Comparison of ENCODE assay signal across 27 mouse cellular contexts in the genomic region with DNA sequence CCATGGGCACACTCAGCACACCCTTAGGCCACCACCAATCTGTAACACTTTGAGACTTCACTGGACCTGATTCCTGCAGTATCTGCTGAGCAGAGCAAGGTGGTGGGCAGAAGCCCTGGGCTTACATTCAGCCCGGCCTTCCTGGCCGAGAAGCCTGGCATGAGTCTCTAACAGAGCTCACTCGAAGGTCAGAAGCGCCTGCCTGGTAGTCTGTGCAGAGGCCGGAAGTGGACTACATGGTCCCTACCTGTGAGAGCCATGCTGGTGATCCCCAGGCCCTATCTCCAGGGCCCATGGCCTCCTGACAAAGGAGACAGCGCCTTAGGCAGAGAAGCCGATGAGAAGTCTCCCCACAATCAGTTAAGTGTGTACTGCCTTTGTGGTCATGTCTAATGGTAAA. TPM values are rescaled to one million over a fixed set of nuclear protein-coding genes. Genes with fewer than 3 reads are reported as not detected.
DNase-seq lines count a peak whose midpoint lies in the region; ATAC-seq and TF ChIP-seq lines count a peak whose summit lies in the region.
"Had no signal": no experiment of that assay in that cellular context is flagged by ENCODE, and none has a peak within 500 bp of the region (broad histone marks: within the 10 kb centered on the region; RNA-seq: fewer than 3 reads in every experiment).

No protein-coding gene starts in this region.

- no peak overlapping the region for H3K27ac ChIP-seq in forebrain, embryonic 10.5 days
- H3K27ac ChIP-seq in forebrain, embryonic 11.5 days (ENCODE audit: low read depth, low read length), result no peak overlapping the region
- H3K27ac ChIP-seq in midbrain, embryonic 10.5 days (replicated peaks), result peak overlapping the region; percentile 52
- H3K27ac ChIP-seq in midbrain, postnatal 0 days (ENCODE audit: low read depth, low read length), result no peak overlapping the region
- H3K27ac ChIP-seq in liver, embryonic 11.5 days (ENCODE audit: low read depth, low read length), result peak overlapping the region; percentile 99
- H3K27ac ChIP-seq in liver, postnatal 0 days (ENCODE audit: low read depth), result peak overlapping the region; percentile 85
- no peak overlapping the region for H3K27ac ChIP-seq in layer of hippocampus, adult 2 months
- H3K27ac ChIP-seq: embryonic facial prominence, embryonic 13.5 days; hindbrain, embryonic 13.5 days; left cerebral cortex, adult 2 months; limb, embryonic 15.5 days; midbrain, embryonic 13.5 days had no signal

- DNase-seq in forebrain, embryonic 10.5 days (ENCODE audit: extremely low spot score, low spot score), result no peak
- no peak for DNase-seq in forebrain, embryonic 11.5 days (ENCODE audit: low spot score)
- no peak for DNase-seq in midbrain, embryonic 10.5 days (ENCODE audit: low spot score)
- DNase-seq in midbrain, postnatal 0 days (ENCODE audit: low spot score), result no peak
- DNase-seq in liver, embryonic 11.5 days (ENCODE audit: low spot score), result no peak
- DNase-seq in liver, postnatal 0 days, result no peak
- no peak for DNase-seq in layer of hippocampus, adult 2 months (ENCODE audit: low spot score in 2 of 2)
- DNase-seq: adrenal gland, postnatal 36 days; cerebellum, adult 11 months; cerebellum, postnatal 10 days; gastrocnemius, postnatal 36 days; heart, postnatal 36 days; kidney, adult 18-20 months; kidney, postnatal 4 days; left cerebral cortex, postnatal 4 days; lung, postnatal 10 days; thymus, postnatal 25 days had no signal

- no peaks in the 10 kb centered on the region for H3K9me3 ChIP-seq in forebrain, embryonic 10.5 days
- no peaks in the 10 kb centered on the region for H3K9me3 ChIP-seq in forebrain, embryonic 11.5 days (ENCODE audit: control insufficient read depth, low read length)
- H3K9me3 ChIP-seq in midbrain, embryonic 10.5 days (replicated peaks), result no peaks in the 10 kb centered on the region
- no peaks in the 10 kb centered on the region for H3K9me3 ChIP-seq in midbrain, postnatal 0 days (ENCODE audit: low read length)
- H3K9me3 ChIP-seq in liver, embryonic 11.5 days (ENCODE audit: control insufficient read depth, low read length), result no peaks in the 10 kb centered on the region
- H3K9me3 ChIP-seq in liver, postnatal 0 days (ENCODE audit: low read length), result no peaks in the 10 kb centered on the region
- H3K9me3 ChIP-seq: embryonic facial prominence, embryonic 13.5 days; hindbrain, embryonic 13.5 days; limb, embryonic 15.5 days; midbrain, embryonic 13.5 days had no signal

- 93% methylated on average over 7 of the region's 7 CpGs for WGBS in forebrain, embryonic 10.5 days
- WGBS in forebrain, embryonic 11.5 days, result 94% methylated on average over 7 of the region's 7 CpGs
- WGBS in midbrain, embryonic 10.5 days, result 91% methylated on average over 7 of the region's 7 CpGs
- 95% methylated on average over 7 of the region's 7 CpGs for WGBS in midbrain, postnatal 0 days
- 61% methylated on average over 7 of the region's 7 CpGs for WGBS in liver, embryonic 11.5 days
- 75% methylated on average over 7 of the region's 7 CpGs for WGBS in liver, postnatal 0 days (ENCODE audit: insufficient replicate concordance)

- H3K27me3 ChIP-seq in forebrain, embryonic 10.5 days (ENCODE audit: poor library complexity, severe bottlenecking), result no peaks in the 10 kb centered on the region
- H3K27me3 ChIP-seq in forebrain, embryonic 11.5 days (ENCODE audit: control insufficient read depth, insufficient read depth, low read length), result no peaks in the 10 kb centered on the region
- no peaks in the 10 kb centered on the region for H3K27me3 ChIP-seq in midbrain, embryonic 10.5 days (ENCODE audit: low read depth, poor library complexity, severe bottlenecking)
- H3K27me3 ChIP-seq in midbrain, postnatal 0 days (ENCODE audit: insufficient read depth, low read length), result no peaks in the 10 kb centered on the region
- H3K27me3 ChIP-seq in liver, embryonic 11.5 days (replicated peaks; ENCODE audit: control insufficient read depth, insufficient read depth, low read length), result no peaks in the 10 kb centered on the region
- H3K27me3 ChIP-seq in liver, postnatal 0 days (ENCODE audit: insufficient read depth, low read length), result no peaks in the 10 kb centered on the region
- H3K27me3 ChIP-seq: embryonic facial prominence, embryonic 13.5 days; hindbrain, embryonic 13.5 days; limb, embryonic 15.5 days; midbrain, embryonic 13.5 days had no signal

- H3K4me3 ChIP-seq in forebrain, embryonic 10.5 days, result peak overlapping the region; percentile 19; the same call in 1 of the 2 replicates
- H3K4me3 ChIP-seq in forebrain, embryonic 11.5 days (ENCODE audit: low read depth, low read length), result no peak overlapping the region
- H3K4me3 ChIP-seq in midbrain, embryonic 10.5 days, result no peak overlapping the region
- H3K4me3 ChIP-seq in midbrain, postnatal 0 days (ENCODE audit: low read depth, low read length), result no peak overlapping the region
- peak overlapping the region; percentile 58 for H3K4me3 ChIP-seq in liver, embryonic 11.5 days (ENCODE audit: low read depth, low read length)
- peak overlapping the region; percentile 56 for H3K4me3 ChIP-seq in liver, postnatal 0 days (ENCODE audit: low read depth, low read length)
- no peak overlapping the region for H3K4me3 ChIP-seq in layer of hippocampus, adult 2 months
- H3K4me3 ChIP-seq: embryonic facial prominence, embryonic 13.5 days; hindbrain, embryonic 13.5 days; left cerebral cortex, adult 2 months; limb, embryonic 15.5 days; midbrain, embryonic 13.5 days had no signal

- H3K9ac ChIP-seq in forebrain, embryonic 11.5 days (ENCODE audit: low read length), result no peak overlapping the region
- H3K9ac ChIP-seq in midbrain, postnatal 0 days (replicated peaks; ENCODE audit: low read length, poor library complexity, severe bottlenecking), result no peak overlapping the region
- H3K9ac ChIP-seq in liver, embryonic 11.5 days (ENCODE audit: low read depth, low read length), result peak overlapping the region; percentile 71
- H3K9ac ChIP-seq in liver, postnatal 0 days (replicated peaks), result peak overlapping the region; percentile 58
- H3K9ac ChIP-seq: embryonic facial prominence, embryonic 13.5 days; hindbrain, embryonic 13.5 days; limb, embryonic 15.5 days; midbrain, embryonic 13.5 days had no signal

- ATAC-seq in forebrain, embryonic 11.5 days (replicated peaks; ENCODE audit: low FRiP score), result no peak
- ATAC-seq in midbrain, postnatal 0 days (ENCODE audit: low FRiP score), result no peak
- ATAC-seq in liver, embryonic 11.5 days (replicated peaks; ENCODE audit: low FRiP score), result no peak
- no peak for ATAC-seq in liver, postnatal 0 days
- ATAC-seq in megakaryocyte progenitor cell, adult 5-6 weeks (replicated peaks; ENCODE audit: poor library complexity), result no peak
- ATAC-seq: forebrain, embryonic 16.5 days; midbrain, embryonic 13.5 days had no signal

- no peak overlapping the region for H3K4me2 ChIP-seq in forebrain, embryonic 11.5 days (ENCODE audit: low read depth, low read length, severe bottlenecking)
- H3K4me2 ChIP-seq in midbrain, postnatal 0 days (ENCODE audit: low read depth, low read length, poor library complexity, severe bottlenecking), result no peak overlapping the region
- peak overlapping the region; percentile 75 for H3K4me2 ChIP-seq in liver, embryonic 11.5 days
- H3K4me2 ChIP-seq in liver, postnatal 0 days (ENCODE audit: low read depth, low read length), result peak overlapping the region; percentile 73
- H3K4me2 ChIP-seq: embryonic facial prominence, embryonic 13.5 days; hindbrain, embryonic 13.5 days; limb, embryonic 15.5 days; midbrain, embryonic 13.5 days had no signal

- peaks cover 15% of the 10 kb centered on the region for H3K36me3 ChIP-seq in forebrain, embryonic 10.5 days (replicated peaks)
- H3K36me3 ChIP-seq in forebrain, embryonic 11.5 days (ENCODE audit: control insufficient read depth, insufficient read depth, low read length), result no peaks in the 10 kb centered on the region
- peaks cover 19% of the 10 kb centered on the region; the same call in 1 of the 2 replicates for H3K36me3 ChIP-seq in midbrain, embryonic 10.5 days
- H3K36me3 ChIP-seq in midbrain, postnatal 0 days (ENCODE audit: insufficient read depth, low read length), result peaks cover 18% of the 10 kb centered on the region
- peaks cover 18% of the 10 kb centered on the region for H3K36me3 ChIP-seq in liver, embryonic 11.5 days (ENCODE audit: control insufficient read depth, insufficient read depth, low read length)
- H3K36me3 ChIP-seq in liver, postnatal 0 days (replicated peaks; ENCODE audit: insufficient read depth, low read length), result peaks cover 40% of the 10 kb centered on the region

- no peaks in the 10 kb centered on the region for H3K4me1 ChIP-seq in forebrain, embryonic 10.5 days
- H3K4me1 ChIP-seq in forebrain, embryonic 11.5 days (replicated peaks; ENCODE audit: control insufficient read depth, insufficient read depth, low read length), result no peaks in the 10 kb centered on the region
- H3K4me1 ChIP-seq in midbrain, embryonic 10.5 days, result no peaks in the 10 kb centered on the region
- no peaks in the 10 kb centered on the region for H3K4me1 ChIP-seq in midbrain, postnatal 0 days (ENCODE audit: insufficient read depth, low read length)
- H3K4me1 ChIP-seq in liver, embryonic 11.5 days (replicated peaks; ENCODE audit: control insufficient read depth, insufficient read depth, low read length), result peaks cover 34% of the 10 kb centered on the region
- H3K4me1 ChIP-seq in liver, postnatal 0 days (ENCODE audit: insufficient read depth), result peaks cover 15% of the 10 kb centered on the region
- H3K4me1 ChIP-seq: embryonic facial prominence, embryonic 13.5 days; hindbrain, embryonic 13.5 days; limb, embryonic 15.5 days; midbrain, embryonic 13.5 days had no signal

- no peak for TF ChIP-seq CTCF in midbrain, postnatal 0 days (IDR thresholded peaks at IDR 0.05)
- TF ChIP-seq CTCF in liver, postnatal 0 days (IDR thresholded peaks at IDR 0.05; ENCODE audit: low read depth), result no peak
- TF ChIP-seq CTCF in layer of hippocampus, adult 2 months (conservative IDR thresholded peaks at IDR 0.05), result no peak

- no peak for TF ChIP-seq EP300 in liver, postnatal 0 days (IDR thresholded peaks at IDR 0.05; ENCODE audit: low read depth)

RNA-seq across cellular contexts. Expression of gene Bccip, which starts 7.8 kb away (rescaled TPM):
- polyA plus RNA-seq in forebrain, embryonic 10.5 days (2016; fragmentation: Nextera tagmentation; extraction: Ambion mirVana), result 215 and 222 TPM in 2 replicates
- polyA plus RNA-seq in forebrain, embryonic 11.5 days (2014; fragmentation: Nextera tagmentation; extraction: Ambion mirVana), result 171 and 180 TPM in 2 replicates
- 167 and 188 TPM in 2 replicates for polyA plus RNA-seq in midbrain, embryonic 10.5 days (2016; fragmentation: Nextera tagmentation; extraction: Ambion mirVana)
- 20.9 and 27.6 TPM in 2 replicates for total RNA-seq in midbrain, postnatal 0 days (2014; rRNA removed)
- 91.0 and 95.1 TPM in 2 replicates for polyA plus RNA-seq in midbrain, postnatal 0 days (2015; fragmentation: Nextera tagmentation; extraction: Ambion mirVana)
- polyA plus RNA-seq in liver, embryonic 11.5 days (2014; fragmentation: Nextera tagmentation; extraction: Ambion mirVana), result 200 and 201 TPM in 2 replicates
- 68.7 and 70.3 TPM in 2 replicates for polyA plus RNA-seq in liver, postnatal 0 days (2015; fragmentation: Nextera tagmentation; extraction: Ambion mirVana)
- total RNA-seq in layer of hippocampus, adult 2 months (2021), result 10 to 100 TPM; 68.7 to 69.9 TPM
- 106 TPM in 2 replicates for total RNA-seq in megakaryocyte progenitor cell, adult 5-6 weeks (2015)
- total RNA-seq in megakaryocyte progenitor cell, adult 5-6 weeks (2017), result 105 and 140 TPM in 2 replicates

RNA-seq across cellular contexts. Expression of gene Uros, which starts 8.5 kb away (rescaled TPM):
- polyA plus RNA-seq in forebrain, embryonic 10.5 days (2016; fragmentation: Nextera tagmentation; extraction: Ambion mirVana), result 35.1 and 41.9 TPM in 2 replicates
- polyA plus RNA-seq in forebrain, embryonic 11.5 days (2014; fragmentation: Nextera tagmentation; extraction: Ambion mirVana), result 37.6 and 39.0 TPM in 2 replicates
- 37.2 and 38.7 TPM in 2 replicates for polyA plus RNA-seq in midbrain, embryonic 10.5 days (2016; fragmentation: Nextera tagmentation; extraction: Ambion mirVana)
- total RNA-seq in midbrain, postnatal 0 days (2014; rRNA removed), result 17.4 and 25.9 TPM in 2 replicates
- 38.0 and 40.6 TPM in 2 replicates for polyA plus RNA-seq in midbrain, postnatal 0 days (2015; fragmentation: Nextera tagmentation; extraction: Ambion mirVana)
- polyA plus RNA-seq in liver, embryonic 11.5 days (2014; fragmentation: Nextera tagmentation; extraction: Ambion mirVana), result 129 and 150 TPM in 2 replicates
- polyA plus RNA-seq in liver, postnatal 0 days (2015; fragmentation: Nextera tagmentation; extraction: Ambion mirVana), result 51.9 and 56.1 TPM in 2 replicates
- 10 to 100 TPM; 17.7 to 21.3 TPM for total RNA-seq in layer of hippocampus, adult 2 months (2021)
- total RNA-seq in megakaryocyte progenitor cell, adult 5-6 weeks (2015), result 14.3 and 21.7 TPM in 2 replicates
- 18.3 and 23.3 TPM in 2 replicates for total RNA-seq in megakaryocyte progenitor cell, adult 5-6 weeks (2017)

RNA-seq across cellular contexts. Expression of gene Mmp21, which starts 21.5 kb away (rescaled TPM):
- not detected in 2 replicates for polyA plus RNA-seq in forebrain, embryonic 10.5 days (2016; fragmentation: Nextera tagmentation; extraction: Ambion mirVana)
- not detected in 2 replicates for polyA plus RNA-seq in forebrain, embryonic 11.5 days (2014; fragmentation: Nextera tagmentation; extraction: Ambion mirVana)
- 0.10 TPM in 1 of 2 replicates, not detected in the other for polyA plus RNA-seq in midbrain, embryonic 10.5 days (2016; fragmentation: Nextera tagmentation; extraction: Ambion mirVana)
- total RNA-seq in midbrain, postnatal 0 days (2014; rRNA removed), result 0.09 TPM in 1 of 2 replicates, not detected in the other
- polyA plus RNA-seq in midbrain, postnatal 0 days (2015; fragmentation: Nextera tagmentation; extraction: Ambion mirVana), result not detected in 2 replicates
- polyA plus RNA-seq in liver, embryonic 11.5 days (2014; fragmentation: Nextera tagmentation; extraction: Ambion mirVana), result 0.13 TPM in 1 of 2 replicates, not detected in the other
- 0.11 TPM in 1 of 2 replicates, not detected in the other for polyA plus RNA-seq in liver, postnatal 0 days (2015; fragmentation: Nextera tagmentation; extraction: Ambion mirVana)
- total RNA-seq in layer of hippocampus, adult 2 months (2021), result under 1 TPM; 0.12 to 0.41 TPM
- not detected in 2 replicates for total RNA-seq in megakaryocyte progenitor cell, adult 5-6 weeks (2015)
- total RNA-seq in megakaryocyte progenitor cell, adult 5-6 weeks (2017), result 0.03 TPM in 1 of 2 replicates, not detected in the other
- total RNA-seq: adrenal gland, postnatal 36 days; gastrocnemius, postnatal 36 days; heart, postnatal 36 days; left cerebral cortex, postnatal 4 days had no signal
- polyA plus RNA-seq: embryonic facial prominence, embryonic 13.5 days; hindbrain, embryonic 13.5 days; kidney, embryonic 16.5 days; limb, embryonic 15.5 days; neural tube, embryonic 11.5 days; small intestine, adult 2 months had no signal

Comparison
In these comparisons a context has a peak if more than half of its experiments do, and no peak if none do; other contexts are left out.
1. H3K27ac ChIP-seq: peak in midbrain, embryonic 10.5 days (single experiment), liver, embryonic 11.5 days (single experiment) and liver, postnatal 0 days (single experiment); none in forebrain, embryonic 10.5 days (single experiment), forebrain, embryonic 11.5 days (single experiment), midbrain, postnatal 0 days (single experiment) and layer of hippocampus, adult 2 months (single experiment).
2. H3K4me3 ChIP-seq: peak in forebrain, embryonic 10.5 days (single experiment), liver, embryonic 11.5 days (single experiment) and liver, postnatal 0 days (single experiment); none in forebrain, embryonic 11.5 days (single experiment), midbrain, embryonic 10.5 days (single experiment), midbrain, postnatal 0 days (single experiment) and layer of hippocampus, adult 2 months (single experiment).
3. H3K4me2 ChIP-seq: peak in liver, embryonic 11.5 days (single experiment) and liver, postnatal 0 days (single experiment); none in forebrain, embryonic 11.5 days (single experiment) and midbrain, postnatal 0 days (single experiment).
4. H3K9ac ChIP-seq: peak in liver, embryonic 11.5 days (single experiment) and liver, postnatal 0 days (single experiment); none in forebrain, embryonic 11.5 days (single experiment) and midbrain, postnatal 0 days (single experiment).